Mouse (Mus musculus): ENCODE results near the gene Per3. TPM values are rescaled to one million over a fixed set of nuclear protein-coding genes. Genes with fewer than 3 reads are reported as not detected.

Per3 gene
- polyA plus RNA-seq, 1 experiment from 2014 or later, result 4.3 TPM

DNA sequence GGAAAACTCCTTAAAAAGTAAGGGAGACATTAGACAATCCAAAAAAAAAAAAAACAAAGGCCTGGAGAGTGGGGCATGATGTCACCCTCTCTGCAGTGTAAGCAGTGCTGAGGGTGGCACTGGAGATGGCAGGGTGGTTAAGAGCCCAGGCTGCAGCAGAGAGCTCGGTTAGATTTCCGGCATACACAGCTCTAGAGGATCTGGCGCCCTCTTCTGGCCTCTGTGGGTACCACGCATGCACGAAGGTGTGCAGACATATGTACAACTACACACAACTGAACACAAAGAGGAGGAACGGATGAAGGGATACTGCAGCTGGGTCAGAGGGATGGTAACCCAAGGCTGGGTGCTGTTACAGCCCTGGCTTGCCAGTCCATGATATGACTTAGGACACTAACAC is 37.5 kb downstream of the Per3 start:
- Histone ChIP-seq H3K36me3 (peaks cover 18% of the 10 kb centered on the region), H3K4me3 (no peak overlapping the region), H3K27ac (no peak overlapping the region), H3K4me1 (replicated peaks) (no peaks in the 10 kb centered on the region), H3K27me3 (ENCODE audit: insufficient read depth, poor library complexity, severe bottlenecking) (no peaks in the 10 kb centered on the region), H3K9me3 (no peaks in the 10 kb centered on the region)
- WGBS, result 54% methylated on average over 6 of the region's 6 CpGs
- DNase-seq (ENCODE audit: low spot score), result peak; percentile 40

- Histone ChIP-seq H3K4me3 (no peak overlapping the region), H3K27ac (no peak overlapping the region), H3K36me3 (peaks cover 18% of the 10 kb centered on the region), H3K27me3 (ENCODE audit: insufficient read depth, poor library complexity, severe bottlenecking) (no peaks in the 10 kb centered on the region), H3K4me1 (replicated peaks) (no peaks in the 10 kb centered on the region), H3K9me3 (no peaks in the 10 kb centered on the region)
- no peak for DNase-seq (ENCODE audit: low spot score)
- WGBS, result 94% methylated on average over 13 of the region's 13 CpGs
Measured at GRCm38 (mm10) chr4:151005656-151006318, 38.7 kb downstream of the Per3 start.

DNA sequence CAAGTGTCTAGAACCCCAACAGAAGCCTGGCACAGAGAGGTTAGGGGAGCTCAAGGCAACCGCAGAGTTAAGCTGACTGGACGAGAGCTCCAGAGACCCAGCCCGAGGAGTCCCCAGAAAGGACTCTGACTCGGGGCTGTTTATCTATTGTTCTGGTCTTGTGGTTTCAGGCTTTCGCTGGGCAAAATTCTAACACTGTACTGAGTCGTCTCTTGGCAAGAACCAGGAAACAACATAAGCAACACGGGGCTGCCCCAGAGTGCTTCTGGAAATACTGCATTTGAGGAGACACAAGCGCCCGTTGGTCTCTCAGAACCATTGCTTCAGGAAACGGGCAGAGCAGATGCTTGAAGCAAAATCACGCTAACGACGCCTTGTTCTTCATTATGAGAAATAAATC is 43.1 kb downstream of the Per3 start:
- Histone ChIP-seq H3K36me3 (peaks cover 13% of the 10 kb centered on the region), H3K4me1 (replicated peaks) (0 out of 2 replicates have a peak, but pooled peaks cover 5% of the 10 kb centered on the region), H3K27ac (no peak overlapping the region), H3K9me3 (no peaks in the 10 kb centered on the region), H3K4me3 (no peak overlapping the region), H3K27me3 (ENCODE audit: insufficient read depth, poor library complexity, severe bottlenecking) (no peaks in the 10 kb centered on the region)
- no peak for DNase-seq (ENCODE audit: low spot score)
- WGBS, result 82% methylated on average over 13 of the region's 13 CpGs

- Histone ChIP-seq H3K4me1 (replicated peaks) (peaks cover 12% of the 10 kb centered on the region; the same call in 1 of the 2 replicates), H3K27me3 (ENCODE audit: insufficient read depth, poor library complexity, severe bottlenecking) (no peaks in the 10 kb centered on the region), H3K9me3 (no peaks in the 10 kb centered on the region), H3K27ac (no peak overlapping the region), H3K4me3 (no peak overlapping the region), H3K36me3 (no peaks in the 10 kb centered on the region)
- WGBS, result 95% methylated on average over 9 of the region's 9 CpGs
- no peak for DNase-seq (ENCODE audit: low spot score)
Measured at GRCm38 (mm10) chr4:150998626-150999025, 45.8 kb downstream of the Per3 start.

DNA sequence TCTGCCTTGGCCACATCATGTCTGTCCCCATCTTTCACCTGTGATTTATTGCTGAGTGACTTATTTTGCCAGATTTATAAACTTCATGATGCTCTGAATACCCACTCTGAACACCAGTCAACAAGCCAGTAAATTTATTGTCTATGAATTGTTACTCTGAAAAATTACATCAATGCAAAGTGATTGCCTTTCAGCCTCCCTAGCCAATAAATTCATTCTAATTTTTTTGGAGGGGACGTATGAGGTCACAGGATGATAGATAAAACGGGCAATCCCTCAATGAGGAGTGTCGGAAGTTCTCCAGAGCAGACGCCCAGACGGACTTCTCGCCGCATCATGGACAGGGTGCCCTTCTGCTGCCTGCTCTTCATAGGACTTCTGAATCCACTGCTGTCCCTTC is 47.7 kb downstream of the Per3 start, which contains the start of gene Uts2:
TSS of gene Uts2 (plus strand) at position 301 of the 400 bp plus-strand sequence.
- 91% methylated on average over 7 of the region's 7 CpGs for WGBS
- Histone ChIP-seq H3K27me3 (ENCODE audit: insufficient read depth, poor library complexity, severe bottlenecking) (no peaks in the 10 kb centered on the region), H3K27ac (no peak within 1 kb of the TSS), H3K9me3 (no peaks in the 10 kb centered on the region; the same call in 1 of the 2 replicates), H3K4me1 (replicated peaks) (peaks cover 12% of the 10 kb centered on the region; the same call in 1 of the 2 replicates), H3K4me3 (no peak within 1 kb of the TSS), H3K36me3 (no peaks in the 10 kb centered on the region)
- DNase-seq (ENCODE audit: low spot score), result no peak

- H3K27me3 ChIP-seq (ENCODE audit: insufficient read depth, poor library complexity, severe bottlenecking), result no peaks in the 10 kb centered on the region
- H3K27ac ChIP-seq, result no peak overlapping the region
- H3K4me3 ChIP-seq, result no peak overlapping the region
- 50% methylated on average over 6 of the region's 6 CpGs for WGBS
- H3K36me3 ChIP-seq, result no peaks in the 10 kb centered on the region
- DNase-seq (ENCODE audit: low spot score), result no peak
- no peaks in the 10 kb centered on the region; the same call in 1 of the 2 replicates for H3K9me3 ChIP-seq
- peaks cover 4% of the 10 kb centered on the region; the same call in 1 of the 2 replicates for H3K4me1 ChIP-seq (replicated peaks)
Measured at GRCm38 (mm10) chr4:150990148-150990547, 54.3 kb downstream of the Per3 start.

- Histone ChIP-seq H3K9me3 (no peaks in the 10 kb centered on the region), H3K27ac (no peak overlapping the region), H3K36me3 (no peaks in the 10 kb centered on the region), H3K4me1 (replicated peaks) (no peaks in the 10 kb centered on the region), H3K27me3 (ENCODE audit: insufficient read depth, poor library complexity, severe bottlenecking) (no peaks in the 10 kb centered on the region), H3K4me3 (no peak overlapping the region)
- no peak for DNase-seq (ENCODE audit: low spot score)
- WGBS, result 91% methylated on average over 5 of the region's 5 CpGs
Measured at GRCm38 (mm10) chr4:150980153-150980552, 64.3 kb downstream of the Per3 start.

GRCm38 (mm10) chr4:150979455-150979854 is 65.0 kb downstream of the Per3 start:
- Histone ChIP-seq H3K4me1 (replicated peaks) (no peaks in the 10 kb centered on the region), H3K4me3 (no peak overlapping the region), H3K9me3 (no peaks in the 10 kb centered on the region), H3K27me3 (ENCODE audit: insufficient read depth, poor library complexity, severe bottlenecking) (no peaks in the 10 kb centered on the region), H3K27ac (no peak overlapping the region), H3K36me3 (no peaks in the 10 kb centered on the region)
- no peak for DNase-seq (ENCODE audit: low spot score)
- 88% methylated on average over 9 of the region's 9 CpGs for WGBS

- Histone ChIP-seq H3K27ac (no peak overlapping the region), H3K4me3 (no peak overlapping the region), H3K4me1 (replicated peaks) (no peaks in the 10 kb centered on the region), H3K36me3 (no peaks in the 10 kb centered on the region), H3K27me3 (ENCODE audit: insufficient read depth, poor library complexity, severe bottlenecking) (no peaks in the 10 kb centered on the region), H3K9me3 (no peaks in the 10 kb centered on the region)
- WGBS, result 93% methylated on average over 21 of the region's 21 CpGs
- DNase-seq (ENCODE audit: low spot score), result no peak
Measured at GRCm38 (mm10) chr4:150978156-150978910, 66.1 kb downstream of the Per3 start.

GRCm38 (mm10) chr4:150975145-150975544 is 69.3 kb downstream of the Per3 start:
- H3K4me3 ChIP-seq, result no peak overlapping the region
- H3K36me3 ChIP-seq, result no peaks in the 10 kb centered on the region
- WGBS, result 45% methylated on average over 1 of the region's 1 CpGs
- H3K4me1 ChIP-seq (replicated peaks), result no peaks in the 10 kb centered on the region
- H3K27me3 ChIP-seq (ENCODE audit: insufficient read depth, poor library complexity, severe bottlenecking), result no peaks in the 10 kb centered on the region
- H3K9me3 ChIP-seq, result no peaks in the 10 kb centered on the region
- DNase-seq (ENCODE audit: low spot score), result no peak
- H3K27ac ChIP-seq, result no peak overlapping the region

DNA sequence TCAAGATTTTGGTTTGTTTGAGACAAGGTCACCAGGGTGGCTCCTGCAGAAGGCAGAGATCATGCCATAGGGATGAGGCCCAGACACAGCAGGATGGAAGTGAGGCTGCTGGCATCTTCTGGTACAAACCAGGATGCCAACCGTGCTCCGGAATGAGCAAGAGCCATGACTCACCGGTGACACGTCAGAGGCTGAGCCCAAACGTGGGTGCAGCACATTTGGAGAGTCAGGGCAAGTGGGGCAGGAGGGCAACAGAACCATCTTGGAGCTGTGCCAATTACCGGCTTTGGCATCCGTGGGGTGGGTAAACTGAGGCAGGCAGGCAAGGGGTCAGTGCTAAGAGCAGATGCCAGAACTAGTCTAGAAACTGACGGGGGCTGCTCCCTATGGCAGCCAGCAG is 71.2 kb downstream of the Per3 start:
- H3K27ac ChIP-seq, result no peak overlapping the region
- no peaks in the 10 kb centered on the region for H3K9me3 ChIP-seq
- no peaks in the 10 kb centered on the region for H3K4me1 ChIP-seq (replicated peaks)
- WGBS, result 85% methylated on average over 8 of the region's 8 CpGs
- no peaks in the 10 kb centered on the region for H3K27me3 ChIP-seq (ENCODE audit: insufficient read depth, poor library complexity, severe bottlenecking)
- H3K36me3 ChIP-seq, result no peaks in the 10 kb centered on the region
- no peak overlapping the region for H3K4me3 ChIP-seq
- DNase-seq (ENCODE audit: low spot score), result no peak

- no peaks in the 10 kb centered on the region for H3K27me3 ChIP-seq (ENCODE audit: insufficient read depth, poor library complexity, severe bottlenecking)
- H3K4me3 ChIP-seq, result no peak overlapping the region
- 89% methylated on average over 8 of the region's 8 CpGs for WGBS
- no peak overlapping the region for H3K27ac ChIP-seq
- no peak for DNase-seq (ENCODE audit: low spot score)
- no peaks in the 10 kb centered on the region for H3K9me3 ChIP-seq
- no peaks in the 10 kb centered on the region for H3K36me3 ChIP-seq
- peaks cover 4% of the 10 kb centered on the region; the same call in 1 of the 2 replicates for H3K4me1 ChIP-seq (replicated peaks)
Measured at GRCm38 (mm10) chr4:150968956-150969355, 75.5 kb downstream of the Per3 start.

GRCm38 (mm10) chr4:150966556-150966955 is 77.9 kb downstream of the Per3 start:
- DNase-seq (ENCODE audit: low spot score), result peak; percentile 45
- no peak overlapping the region for H3K4me3 ChIP-seq
- H3K27ac ChIP-seq, result no peak overlapping the region
- no peaks in the 10 kb centered on the region for H3K27me3 ChIP-seq (ENCODE audit: insufficient read depth, poor library complexity, severe bottlenecking)
- no peaks in the 10 kb centered on the region for H3K36me3 ChIP-seq
- H3K4me1 ChIP-seq (replicated peaks), result peaks cover 4% of the 10 kb centered on the region; the same call in 1 of the 2 replicates
- WGBS, result 21% methylated on average over 7 of the region's 7 CpGs
- H3K9me3 ChIP-seq, result no peaks in the 10 kb centered on the region
